Mouse (Mus musculus) midbrain, embryonic 16.5 days (tissue): ENCODE results near the gene Dennd1c. TPM values are rescaled to one million over a fixed set of nuclear protein-coding genes. Genes with fewer than 3 reads are reported as not detected.

Experiments used
- ATAC-seq: fragments of 200-750 bp; cut with Nextera tagmentation; 2 replicates; pipeline ENCODE4 v1.8.0; 2017; ENCODE audit warnings: moderate TSS enrichment
- H3K27ac ChIP-seq: fragments of 300-500 bp; sonication (generic); 2 replicates; pipeline ENCODE4 v1.5.1; 2014; ENCODE audit warnings: mild to moderate bottlenecking, low read length, mixed read lengths
- H3K27me3 ChIP-seq: fragments of 300-500 bp; sonication (generic); 2 replicates; pipeline ENCODE4 v1.6.1; 2014; ENCODE audit warnings: low read depth, low read length, mixed read lengths; ENCODE audit not compliant: control insufficient read depth, insufficient read depth
- H3K36me3 ChIP-seq: fragments of 300-500 bp; sonication (generic); 2 replicates; pipeline ENCODE4 v1.6.1; 2014; ENCODE audit warnings: mild to moderate bottlenecking, low read length, moderate library complexity, mixed read lengths; ENCODE audit not compliant: control insufficient read depth, insufficient read depth
- H3K4me1 ChIP-seq: fragments of 300-500 bp; sonication (generic); 2 replicates; pipeline ENCODE4 v1.6.1; 2014; ENCODE audit warnings: mild to moderate bottlenecking, low read length, mixed read lengths; ENCODE audit not compliant: control insufficient read depth, insufficient read depth
- H3K4me2 ChIP-seq: fragments of 300-500 bp; sonication (generic); 2 replicates; pipeline ENCODE4 v1.6.1; 2014; ENCODE audit warnings: mild to moderate bottlenecking, low read length, mixed read lengths
- H3K4me3 ChIP-seq: fragments of 300-500 bp; sonication (generic); 2 replicates; pipeline ENCODE4 v1.5.1; 2014; ENCODE audit warnings: low read depth, mild to moderate bottlenecking, low read length, moderate library complexity, mixed read lengths
- H3K9ac ChIP-seq: fragments of 300-500 bp; sonication (generic); 2 replicates; pipeline ENCODE4 v1.6.1; 2014; ENCODE audit warnings: low read depth, low read length, mixed read lengths
- H3K9me3 ChIP-seq: fragments of 300-500 bp; sonication (generic); replicated peaks from 2 replicates; pipeline ENCODE4 v1.6.1; 2014; ENCODE audit warnings: mild to moderate bottlenecking, low read length, mixed read lengths; ENCODE audit not compliant: control insufficient read depth, poor library complexity, severe bottlenecking
- WGBS: fragments of 180-500 bp; shearing (Covaris S2); extraction: QIAGEN DNeasy Blood & Tissue Kit; methylation state at CpG from one replicate; pipeline ENCODE4 v1.1.7; 2014; 5-methylcytosine and 5-hydroxymethylcytosine counted together
- polyA plus RNA-seq: library from polyadenylated mRNA; unstranded; fragments of >200 nt; fragmentation: Nextera tagmentation; extraction: Ambion mirVana; gene quantifications from 2 replicates; pipeline ENCODE4 v1.2.1, GENCODE M21; 2015

The Dennd1c gene
- polyA plus RNA-seq, 1 experiment from 2014 or later, result 4.2 TPM

DNA sequence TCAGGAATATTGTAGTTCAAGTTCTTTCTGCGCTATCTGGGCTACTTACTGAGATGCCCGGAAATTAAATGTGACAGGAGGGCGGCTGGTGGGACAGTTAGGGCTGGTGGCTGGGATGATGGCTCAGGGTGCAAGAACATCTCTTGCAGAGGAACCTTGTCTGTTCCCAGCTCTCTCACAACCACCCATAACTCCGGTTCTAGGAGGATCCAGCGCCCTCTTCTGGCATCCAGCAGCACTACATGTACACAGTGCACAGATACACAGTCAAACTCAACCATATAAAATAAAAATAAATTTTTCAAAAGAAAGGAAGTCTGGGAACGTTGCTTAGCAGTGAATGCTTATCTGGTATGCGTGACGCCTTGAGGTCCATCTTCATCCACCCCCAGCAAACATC, 39.3 kb downstream of the Dennd1c start:
- H3K27ac ChIP-seq, result no peak overlapping the region
- WGBS, result 42% methylated on average over 8 of the region's 8 CpGs
- ATAC-seq, result no peak

DNA sequence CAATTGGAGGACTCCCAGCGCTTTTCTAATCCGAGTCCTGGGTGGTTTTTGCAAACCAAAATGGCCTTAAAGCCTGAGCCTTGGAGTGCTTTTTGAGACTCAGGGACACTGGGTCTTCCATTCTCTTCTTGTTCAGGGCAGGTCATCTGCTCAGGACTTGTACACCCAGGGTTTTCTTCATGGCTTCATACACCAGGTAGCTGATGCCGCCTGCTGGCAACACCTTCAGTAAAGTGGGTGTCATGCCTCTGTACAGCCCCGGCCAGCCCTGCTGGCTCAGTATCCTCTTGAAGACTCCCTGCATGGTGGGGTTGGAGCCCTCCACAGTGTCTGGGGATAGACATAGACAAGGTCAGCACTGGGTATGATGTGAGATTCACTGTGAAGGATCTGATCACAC, 45.5 kb downstream of the Dennd1c start:
- peaks cover under 1% of the 10 kb centered on the region; the same call in 1 of the 2 replicates for H3K36me3 ChIP-seq
- no peak for ATAC-seq
- H3K27me3 ChIP-seq, result no peaks in the 10 kb centered on the region
- no peak overlapping the region for H3K9ac ChIP-seq
- H3K4me2 ChIP-seq, result no peak overlapping the region
- no peaks in the 10 kb centered on the region for H3K9me3 ChIP-seq
- peaks cover 14% of the 10 kb centered on the region for H3K4me1 ChIP-seq
- H3K4me3 ChIP-seq, result no peak overlapping the region
- no peak overlapping the region; the same call in 1 of the 2 replicates for H3K27ac ChIP-seq
- 83% methylated on average over 4 of the region's 4 CpGs for WGBS

More for the DNA sequence above, 39.3 kb downstream of the Dennd1c start:
- H3K4me2 ChIP-seq, result no peak overlapping the region
- no peaks in the 10 kb centered on the region for H3K4me1 ChIP-seq
- H3K9me3 ChIP-seq, result no peaks in the 10 kb centered on the region
- H3K27me3 ChIP-seq, result 0 out of 2 replicates have a peak, but pooled peaks cover 2% of the 10 kb centered on the region
- H3K9ac ChIP-seq, result no peak overlapping the region
- no peak overlapping the region for H3K4me3 ChIP-seq
- no peaks in the 10 kb centered on the region for H3K36me3 ChIP-seq

DNA sequence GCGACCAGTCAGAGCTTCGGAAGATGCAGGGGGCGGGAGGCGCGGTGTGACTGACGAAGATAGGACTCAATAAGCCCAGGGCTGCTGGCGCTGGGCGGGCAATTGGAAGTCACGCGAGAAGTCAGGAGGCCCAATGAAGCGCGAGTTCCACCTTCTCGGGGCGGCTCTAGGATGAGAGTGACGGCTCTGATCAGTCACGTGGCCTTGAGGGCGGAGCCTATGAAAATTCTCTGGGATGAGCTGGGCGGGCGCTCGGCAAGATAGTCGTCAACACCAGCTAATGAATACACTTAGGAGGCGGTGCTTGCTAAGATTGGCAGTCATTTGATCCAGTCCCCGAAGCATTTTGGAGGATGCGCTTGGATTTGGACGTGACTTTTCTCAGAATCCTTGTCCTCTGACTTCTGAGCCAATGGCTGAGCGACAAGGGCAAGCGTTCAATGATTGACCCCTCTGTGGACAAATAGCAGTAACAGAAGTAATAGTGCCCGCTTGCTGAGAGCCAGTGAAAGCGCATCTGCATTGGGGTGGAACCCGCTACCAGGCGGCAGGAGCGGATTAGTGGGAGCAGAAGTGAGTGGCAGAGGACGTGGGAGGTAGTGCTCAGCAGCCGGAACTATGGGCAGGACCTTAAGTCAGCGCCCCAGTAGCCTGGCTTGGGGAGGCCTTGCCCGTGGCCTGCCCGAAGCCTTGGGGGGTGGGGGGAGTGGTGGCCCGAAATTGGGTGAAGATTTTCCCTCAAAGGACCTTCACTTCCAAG, 46.5 kb downstream of the Dennd1c start:
- Histone ChIP-seq H3K9ac (peak overlapping the region; percentile 53; the same call in 1 of the 2 replicates), H3K27me3 (no peaks in the 10 kb centered on the region), H3K4me3 (peak overlapping the region; percentile 89), H3K36me3 (peaks cover 8% of the 10 kb centered on the region; the same call in 1 of the 2 replicates), H3K27ac (peak overlapping the region; percentile 79), H3K9me3 (no peaks in the 10 kb centered on the region), H3K4me1 (peaks cover 14% of the 10 kb centered on the region), H3K4me2 (peak overlapping the region; percentile 63)
- whole genome bisulfite sequencing, result under 1% methylated on average over 38 of the region's 38 CpGs
- peak; percentile 99 for ATAC-seq

DNA sequence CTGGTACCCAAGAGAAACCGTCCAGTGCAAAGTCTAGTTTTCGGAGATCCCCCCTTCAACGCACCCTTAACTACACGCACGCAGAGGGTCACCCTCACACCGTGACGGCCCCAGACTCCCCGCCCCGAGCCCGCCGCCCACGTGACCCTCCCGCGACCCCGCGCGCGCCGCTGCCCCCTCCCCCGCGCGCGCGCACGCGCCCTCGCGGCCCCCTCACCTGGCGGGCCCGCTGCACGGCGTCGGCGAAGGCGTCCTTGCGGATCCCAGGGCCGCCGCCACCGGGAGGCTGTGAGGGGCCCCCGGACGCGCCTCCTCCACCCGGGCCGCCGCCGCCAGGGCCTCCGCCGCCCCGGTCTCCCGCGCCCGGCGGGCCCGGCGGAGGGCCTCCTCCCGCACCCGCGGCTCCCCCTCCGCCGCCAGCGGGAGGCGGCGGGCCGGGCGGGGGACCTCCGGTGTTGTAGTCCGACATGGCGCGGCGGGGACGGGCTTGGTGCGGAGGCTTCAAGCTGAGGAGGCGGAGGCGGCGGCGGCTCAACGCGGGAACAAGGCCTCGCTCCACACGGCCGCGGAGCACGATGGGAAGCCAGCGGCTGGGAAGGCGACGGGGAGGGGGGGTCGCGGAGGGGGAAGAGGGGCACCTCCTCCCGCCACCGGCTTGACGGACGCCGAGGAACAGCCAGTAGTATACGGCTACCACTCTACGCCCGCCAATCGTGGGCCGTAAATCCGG, 47.2 kb downstream of the Dennd1c start, which contains the start of gene Khsrp:
Gene Khsrp, minus strand, starts transcription at position 592 of the 730 bp plus-strand sequence.
- ATAC-seq, result no peak
- Histone ChIP-seq H3K4me1 (peaks cover 14% of the 10 kb centered on the region), H3K4me3 (peak within 1 kb of the TSS; percentile 89), H3K9ac (peak within 1 kb of the TSS; percentile 80), H3K9me3 (no peaks in the 10 kb centered on the region), H3K36me3 (peaks cover 9% of the 10 kb centered on the region; the same call in 1 of the 2 replicates), H3K27me3 (no peaks in the 10 kb centered on the region), H3K4me2 (peak within 1 kb of the TSS; percentile 87), H3K27ac (peak within 1 kb of the TSS; percentile 86)
- WGBS, result under 1% methylated on average over 70 of the region's 99 CpGs

DNA sequence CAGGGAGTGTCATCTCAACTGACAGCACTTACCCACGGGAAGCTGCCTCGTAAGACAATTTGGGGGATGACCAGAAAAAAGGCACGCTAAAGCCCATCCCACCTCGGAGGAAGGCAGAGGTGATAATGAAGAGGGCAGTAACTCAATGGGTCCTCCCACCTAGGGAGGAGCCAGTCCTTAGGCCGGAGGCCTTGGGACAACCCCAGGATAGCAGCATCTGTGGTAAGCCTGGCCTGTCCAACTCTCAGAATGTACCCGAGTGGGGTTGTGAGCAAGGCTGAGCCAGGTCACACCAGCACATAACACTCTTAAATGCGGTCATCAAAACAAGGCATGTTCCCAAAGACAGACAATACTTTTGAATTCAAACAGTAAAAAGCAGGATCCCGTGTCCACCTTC, 48.6 kb downstream of the Dennd1c start:
- Histone ChIP-seq H3K9ac (0 out of 2 replicates have a peak overlapping the region, but pooled peaks have one; percentile 80), H3K27ac (no peak overlapping the region), H3K4me1 (peaks cover 14% of the 10 kb centered on the region), H3K27me3 (no peaks in the 10 kb centered on the region), H3K4me3 (peak overlapping the region; percentile 89), H3K36me3 (peaks cover 18% of the 10 kb centered on the region), H3K9me3 (no peaks in the 10 kb centered on the region), H3K4me2 (peak overlapping the region; percentile 87)
- WGBS, result 56% methylated on average over 8 of the region's 8 CpGs
- no peak for ATAC-seq

DNA sequence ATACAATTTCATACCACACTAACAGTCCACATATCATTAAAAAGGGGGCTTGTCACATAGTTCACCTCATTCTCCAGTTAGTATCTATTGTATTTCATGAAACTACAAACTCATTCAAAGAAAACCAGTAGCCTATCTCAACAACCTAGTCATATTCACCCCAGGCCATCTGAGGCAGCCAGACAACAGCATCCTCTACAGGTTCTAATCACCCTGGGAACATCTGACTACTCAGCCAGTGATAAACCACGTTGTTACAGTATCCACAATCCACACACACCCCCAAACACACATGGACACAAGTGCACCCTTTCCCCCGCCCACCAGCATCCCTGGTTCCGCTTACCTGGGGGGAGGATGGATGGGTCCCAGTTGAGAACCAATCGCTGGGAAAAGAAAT, 50.8 kb downstream of the Dennd1c start:
- Histone ChIP-seq H3K4me1 (peaks cover 14% of the 10 kb centered on the region), H3K4me3 (no peak overlapping the region), H3K27me3 (no peaks in the 10 kb centered on the region), H3K36me3 (peaks cover 38% of the 10 kb centered on the region), H3K27ac (no peak overlapping the region), H3K9ac (no peak overlapping the region), H3K9me3 (no peaks in the 10 kb centered on the region), H3K4me2 (no peak overlapping the region)
- no peak for ATAC-seq
- WGBS, result 90% methylated on average over 4 of the region's 4 CpGs

DNA sequence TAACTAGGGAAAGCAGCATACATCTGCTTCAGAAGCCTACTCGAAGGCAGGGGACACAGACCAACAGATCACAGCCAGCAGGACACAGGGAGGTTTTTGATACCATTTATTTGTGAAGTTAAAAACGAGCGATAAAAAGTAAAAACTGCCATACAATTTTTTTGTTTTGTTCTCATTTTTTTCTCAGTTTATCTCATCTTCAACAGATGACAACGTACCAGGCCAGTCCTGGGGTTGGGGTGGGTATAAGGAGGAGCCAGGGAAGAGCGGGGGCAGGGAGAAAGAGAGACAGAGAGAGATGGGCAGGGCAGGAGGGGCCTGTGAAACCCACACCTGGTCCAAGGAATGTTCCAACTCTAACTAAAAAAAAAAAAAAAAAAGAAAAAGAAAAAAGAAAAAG, 57.4 kb downstream of the Dennd1c start:
- H3K4me3 ChIP-seq, result no peak overlapping the region
- H3K9me3 ChIP-seq, result no peaks in the 10 kb centered on the region
- H3K27me3 ChIP-seq, result no peaks in the 10 kb centered on the region
- no peak overlapping the region for H3K4me2 ChIP-seq
- no peak overlapping the region for H3K27ac ChIP-seq
- no peaks in the 10 kb centered on the region for H3K4me1 ChIP-seq
- WGBS, result 95% methylated on average over 5 of the region's 5 CpGs
- H3K36me3 ChIP-seq, result peaks cover 41% of the 10 kb centered on the region
- no peak overlapping the region for H3K9ac ChIP-seq
- ATAC-seq, result no peak

DNA sequence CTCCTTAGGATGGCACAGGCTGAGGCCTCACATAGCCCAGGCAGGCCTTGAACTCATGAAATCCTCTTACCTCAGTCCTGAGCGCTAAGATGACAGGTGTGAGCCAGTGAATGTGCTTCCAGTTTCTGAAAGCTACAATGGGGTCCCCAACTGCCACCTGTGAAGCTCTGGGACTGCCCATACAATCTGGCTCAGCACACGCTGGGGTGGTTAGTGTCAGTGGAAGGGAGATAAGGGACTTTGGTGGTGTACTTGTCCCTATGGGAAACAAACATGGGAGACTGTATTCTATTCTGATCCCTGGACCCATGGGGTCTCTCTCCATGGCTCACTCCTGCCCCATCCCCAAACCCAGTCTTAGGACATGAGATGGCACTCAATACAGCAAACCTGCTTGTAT, 58.6 kb downstream of the Dennd1c start:
- WGBS, result 75% methylated on average over 2 of the region's 2 CpGs

More for the DNA sequence above, 58.6 kb downstream of the Dennd1c start:
- Histone ChIP-seq H3K27me3 (no peaks in the 10 kb centered on the region), H3K9ac (no peak overlapping the region), H3K4me3 (no peak overlapping the region), H3K27ac (no peak overlapping the region), H3K36me3 (peaks cover 32% of the 10 kb centered on the region), H3K9me3 (no peaks in the 10 kb centered on the region), H3K4me1 (no peaks in the 10 kb centered on the region), H3K4me2 (no peak overlapping the region)
- no peak for ATAC-seq
